Comparison of ENCODE assay signal across 9 mouse cellular contexts in the genomic region with DNA sequence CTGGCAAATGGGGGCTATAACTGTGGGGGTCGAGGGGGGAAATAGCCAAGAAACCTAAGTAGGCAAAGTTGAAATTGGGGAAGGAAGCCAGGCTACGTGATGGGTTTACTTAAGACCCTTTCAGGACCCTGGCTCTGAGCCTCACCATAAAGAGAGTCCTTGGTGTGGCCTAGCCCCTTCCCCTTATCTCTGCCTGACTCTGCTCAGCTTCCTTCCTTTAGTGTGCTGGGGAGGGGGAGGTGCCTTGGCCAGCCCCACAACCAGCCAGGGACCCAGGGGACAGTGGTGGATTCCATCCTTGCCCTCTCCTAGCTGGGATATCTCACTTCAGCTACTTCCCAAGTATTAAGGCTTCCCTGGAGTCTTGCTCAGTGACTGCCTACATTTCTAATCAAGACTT. TPM values are rescaled to one million over a fixed set of nuclear protein-coding genes. Genes with fewer than 3 reads are reported as not detected.
DNase-seq lines count a peak whose midpoint lies in the region; ATAC-seq and TF ChIP-seq lines count a peak whose summit lies in the region.
"Had no signal": no experiment of that assay in that cellular context is flagged by ENCODE, and none has a peak within 500 bp of the region (broad histone marks: within the 10 kb centered on the region; RNA-seq: fewer than 3 reads in every experiment).

No protein-coding gene starts in this region.

- WGBS in heart, embryonic 16.5 days, result 35% methylated on average over 2 of the region's 2 CpGs
- 66% methylated on average over 2 of the region's 2 CpGs for whole genome bisulfite sequencing in intestine, postnatal 0 days
- WGBS in neural tube, embryonic 15.5 days, result 81% methylated on average over 2 of the region's 2 CpGs

- H3K4me2 ChIP-seq in heart, embryonic 16.5 days (ENCODE audit: low read depth, low read length), result no peak overlapping the region
- H3K4me2 ChIP-seq in intestine, postnatal 0 days (replicated peaks; ENCODE audit: low read depth), result peak overlapping the region; percentile 97
- peak overlapping the region; percentile 72 for H3K4me2 ChIP-seq in neural tube, embryonic 15.5 days

- H3K4me3 ChIP-seq in heart, embryonic 16.5 days (ENCODE audit: low read length), result no peak overlapping the region
- H3K4me3 ChIP-seq in cortical plate, adult 2 months (ENCODE audit: insufficient read depth, low read length), result no peak overlapping the region
- no peak overlapping the region for H3K4me3 ChIP-seq in intestine, postnatal 0 days (ENCODE audit: low read depth, low read length)
- peak overlapping the region; percentile 94 for H3K4me3 ChIP-seq in neural tube, embryonic 15.5 days (replicated peaks)

- no peak for TF ChIP-seq POLR2A in cortical plate, adult 2 months (IDR thresholded peaks at IDR 0.05; ENCODE audit: extremely low read depth, insufficient read depth, low read length)

- H3K4me1 ChIP-seq in heart, embryonic 16.5 days (ENCODE audit: control insufficient read depth, insufficient read depth, low read length), result peaks cover 64% of the 10 kb centered on the region
- H3K4me1 ChIP-seq in cortical plate, adult 2 months (ENCODE audit: control insufficient read depth, insufficient read depth, low read length), result peaks cover 17% of the 10 kb centered on the region
- peaks cover 54% of the 10 kb centered on the region for H3K4me1 ChIP-seq in intestine, postnatal 0 days (replicated peaks; ENCODE audit: control insufficient read depth, insufficient read depth, low read length)
- peaks cover 92% of the 10 kb centered on the region for H3K4me1 ChIP-seq in neural tube, embryonic 15.5 days

- no peak for TF ChIP-seq CTCF in cortical plate, adult 2 months (IDR thresholded peaks at IDR 0.05; ENCODE audit: extremely low read depth, insufficient read depth, low read length)
- no peak for TF ChIP-seq CTCF in intestine, postnatal 0 days (IDR thresholded peaks at IDR 0.05; ENCODE audit: low read depth)

- H3K27me3 ChIP-seq in heart, embryonic 16.5 days (ENCODE audit: control insufficient read depth, insufficient read depth, low read length), result no peaks in the 10 kb centered on the region; the same call in 1 of the 2 replicates
- no peaks in the 10 kb centered on the region for H3K27me3 ChIP-seq in intestine, postnatal 0 days (replicated peaks; ENCODE audit: control insufficient read depth, insufficient read depth, low read length)
- H3K27me3 ChIP-seq in neural tube, embryonic 15.5 days (replicated peaks), result no peaks in the 10 kb centered on the region

- no peaks in the 10 kb centered on the region for H3K9me3 ChIP-seq in heart, embryonic 16.5 days (replicated peaks; ENCODE audit: control insufficient read depth, low read length)
- no peaks in the 10 kb centered on the region for H3K9me3 ChIP-seq in intestine, postnatal 0 days (ENCODE audit: control insufficient read depth)
- no peaks in the 10 kb centered on the region for H3K9me3 ChIP-seq in neural tube, embryonic 15.5 days (replicated peaks)

- DNase-seq in heart, adult 11 months, result no peak
- DNase-seq in frontal cortex, postnatal 14 days (ENCODE audit: low spot score in 2 of 2), result no peak
- DNase-seq in adipocyte (ENCODE audit: low spot score), result no peak
- no peak for DNase-seq in kidney, postnatal 36 days
- DNase-seq: gastrocnemius, postnatal 10 days had no signal

- ATAC-seq in heart, embryonic 16.5 days (replicated peaks; ENCODE audit: extremely low read depth, insufficient read depth, low FRiP score), result no peak
- ATAC-seq in intestine, postnatal 0 days, result no peak
- no peak for ATAC-seq in neural tube, embryonic 15.5 days (ENCODE audit: low FRiP score)

- no peaks in the 10 kb centered on the region for H3K36me3 ChIP-seq in heart, embryonic 16.5 days (ENCODE audit: control insufficient read depth, insufficient read depth)
- no peaks in the 10 kb centered on the region for H3K36me3 ChIP-seq in intestine, postnatal 0 days (ENCODE audit: control insufficient read depth, insufficient read depth)
- H3K36me3 ChIP-seq in neural tube, embryonic 15.5 days, result no peaks in the 10 kb centered on the region

- peak overlapping the region; percentile 20; the same call in 1 of the 2 replicates for H3K27ac ChIP-seq in heart, embryonic 16.5 days (ENCODE audit: low read length)
- peak overlapping the region; percentile 20; the same call in 1 of the 2 replicates for H3K27ac ChIP-seq in cortical plate, adult 2 months (ENCODE audit: insufficient read depth, low read length)
- peak overlapping the region; percentile 89 for H3K27ac ChIP-seq in intestine, postnatal 0 days (ENCODE audit: low read depth, low read length)
- H3K27ac ChIP-seq in neural tube, embryonic 15.5 days (replicated peaks), result no peak overlapping the region

- H3K9ac ChIP-seq in heart, embryonic 16.5 days (ENCODE audit: low read length), result no peak overlapping the region
- H3K9ac ChIP-seq in intestine, postnatal 0 days (ENCODE audit: low read depth, low read length), result peak overlapping the region; percentile 37; the same call in 1 of the 2 replicates
- H3K9ac ChIP-seq in neural tube, embryonic 15.5 days (replicated peaks), result peak overlapping the region; percentile 97

RNA-seq across cellular contexts. Expression of gene Kif21b, which starts 3.4 kb away (rescaled TPM):
- polyA plus RNA-seq in heart, embryonic 16.5 days (2015; fragmentation: Nextera tagmentation; extraction: Ambion mirVana), result 1.8 and 2.6 TPM in 2 replicates
- 42.5 and 44.4 TPM in 2 replicates for polyA plus RNA-seq in cortical plate, adult 2 months (2012; rRNA removed)
- 5.5 and 6.4 TPM in 2 replicates for polyA plus RNA-seq in intestine, postnatal 0 days (2015; fragmentation: Nextera tagmentation; extraction: Ambion mirVana)
- 32.3 and 37.1 TPM in 2 replicates for polyA plus RNA-seq in neural tube, embryonic 15.5 days (2015; fragmentation: Nextera tagmentation; extraction: Ambion mirVana)
